Mouse (Mus musculus) MEL (cell line): Measurements from ENCODE around the gene Cox4i2. TPM values are rescaled to one million over a fixed set of nuclear protein-coding genes. Genes with fewer than 3 reads are reported as not detected.

Experiments used
- DNase-seq: peaks from one replicate; pipeline ENCODE4 v3.0.0; 2011; ENCODE audit warnings: low read depth, low spot score
- H3K27ac ChIP-seq: 2 replicates; pipeline ENCODE4 v1.5.1; 2012; ENCODE audit warnings: low read depth, mild to moderate bottlenecking, control low read depth, low read length, moderate library complexity; ENCODE audit not compliant: control insufficient read depth
- H3K27me3 ChIP-seq, 2 experiments: fragments of 150-350 bp in 1 of 2; sonication (generic) in 1 of 2; 2 replicates each; pipeline ENCODE4 v1.6.1; 2012; ENCODE audit warnings: low read length in 2 of 2, mild to moderate bottlenecking in 2 of 2, improper control_type of control experiment in 1 of 2, moderate library complexity in 1 of 2; ENCODE audit not compliant: insufficient read depth in 2 of 2, control insufficient read depth in 1 of 2
- H3K36me3 ChIP-seq, 2 experiments: 2 replicates each; pipeline ENCODE4 v1.6.1; 2012 to 2014; ENCODE audit warnings: low read length in 2 of 2, improper control_type of control experiment in 1 of 2, inconsistent platforms in 1 of 2, mild to moderate bottlenecking in 1 of 2; ENCODE audit not compliant: insufficient read depth in 2 of 2, control insufficient read depth in 1 of 2
- H3K4me1 ChIP-seq, 2 experiments: fragments of 150-350 bp in 1 of 2; sonication (generic) in 1 of 2; 2 replicates each; pipeline ENCODE4 v1.6.1; 2012; ENCODE audit warnings: low read length in 2 of 2, improper control_type of control experiment in 1 of 2, mild to moderate bottlenecking in 1 of 2; ENCODE audit not compliant: insufficient read depth in 2 of 2, control insufficient read depth in 1 of 2
- H3K4me3 ChIP-seq, 2 experiments: fragments of 150-350 bp in 1 of 2; sonication (generic) in 1 of 2; 2 replicates each; pipeline ENCODE4 v1.5.1; 2012; ENCODE audit warnings: low read depth in 2 of 2, low read length in 2 of 2, mild to moderate bottlenecking in 2 of 2, moderate library complexity in 2 of 2, control low read depth in 1 of 2, improper control_type of control experiment in 1 of 2; ENCODE audit not compliant: control insufficient read depth in 1 of 2, insufficient read depth in 1 of 2
- H3K79me2 ChIP-seq: 2 replicates; pipeline ENCODE4 v1.6.1; 2012; ENCODE audit warnings: mild to moderate bottlenecking, low read length, moderate library complexity; ENCODE audit not compliant: control insufficient read depth, poor library complexity, insufficient read depth
- H3K9ac ChIP-seq: 2 replicates; pipeline ENCODE4 v1.6.1; 2012; ENCODE audit warnings: low read depth, mild to moderate bottlenecking, control low read depth, low read length, moderate library complexity; ENCODE audit not compliant: control insufficient read depth, poor library complexity, severe bottlenecking
- H3K9me3 ChIP-seq: fragments of 150-350 bp; sonication (generic); replicated peaks from 2 replicates; pipeline ENCODE4 v1.6.1; 2012; ENCODE audit warnings: mild to moderate bottlenecking, low read length, improper control_type of control experiment, moderate library complexity; ENCODE audit not compliant: insufficient read depth
- CHD1 ChIP-seq: IDR thresholded peaks from 2 replicates; pipeline ENCODE4 v1.6.1; 2012; ENCODE audit warnings: low read depth, mild to moderate bottlenecking, inconsistent platforms, low read length, improper control_type of control experiment
- CHD2 ChIP-seq: IDR thresholded peaks from 2 replicates; pipeline ENCODE4 v1.6.1; 2011; ENCODE audit warnings: low read length, improper control_type of control experiment
- EP300 ChIP-seq, 2 experiments: IDR thresholded peaks; 2 replicates each; pipeline ENCODE4 v1.6.1; 2011; ENCODE audit warnings: improper control_type of control experiment in 2 of 2, low read length in 2 of 2, low read depth in 1 of 2, mild to moderate bottlenecking in 1 of 2
- GABPA ChIP-seq: IDR thresholded peaks from 2 replicates; pipeline ENCODE4 v1.6.1; 2012; ENCODE audit warnings: low read depth, mild to moderate bottlenecking, inconsistent platforms, low read length, improper control_type of control experiment, moderate library complexity
- GATA1 ChIP-seq: IDR thresholded peaks from 2 replicates; pipeline ENCODE4 v1.6.1; 2011; ENCODE audit warnings: low read depth, low read length, improper control_type of control experiment
- JUND ChIP-seq: IDR thresholded peaks from 2 replicates; pipeline ENCODE4 v1.6.1; 2011; ENCODE audit warnings: low read depth, mild to moderate bottlenecking, improper control_type of control experiment, low read length
- MAX ChIP-seq: IDR thresholded peaks from 2 replicates; pipeline ENCODE4 v1.6.1; 2011; ENCODE audit warnings: low read length, improper control_type of control experiment
- MAZ ChIP-seq: IDR thresholded peaks from 2 replicates; pipeline ENCODE4 v1.6.1; 2012; ENCODE audit warnings: low read depth, mild to moderate bottlenecking, inconsistent platforms, low read length, improper control_type of control experiment
- MXI1 ChIP-seq: IDR thresholded peaks from 2 replicates; pipeline ENCODE4 v1.6.1; 2011; ENCODE audit warnings: mild to moderate bottlenecking, low read depth, low read length, improper control_type of control experiment
- MYB ChIP-seq: IDR thresholded peaks from 2 replicates; pipeline ENCODE4 v1.6.1; 2011; ENCODE audit warnings: mild to moderate bottlenecking, low read depth, low read length, improper control_type of control experiment
- MYC ChIP-seq: IDR thresholded peaks from 2 replicates; pipeline ENCODE4 v1.6.1; 2011; ENCODE audit warnings: low read depth, mild to moderate bottlenecking, low read length, improper control_type of control experiment, moderate library complexity
- NELFE ChIP-seq: IDR thresholded peaks from 2 replicates; pipeline ENCODE4 v1.6.1; 2011; ENCODE audit warnings: low read depth, low read length, improper control_type of control experiment
- POLR2A ChIP-seq, 2 experiments: IDR thresholded peaks; 2 replicates each; pipeline ENCODE4 v1.6.1; 2011 to 2012; ENCODE audit warnings: low read length in 2 of 2, mild to moderate bottlenecking in 2 of 2, control low read depth in 1 of 2, improper control_type of control experiment in 1 of 2, low read depth in 1 of 2, moderate library complexity in 1 of 2; ENCODE audit not compliant: control insufficient read depth in 1 of 2, insufficient read depth in 1 of 2, poor library complexity in 1 of 2
- POLR2AphosphoS5 ChIP-seq: IDR thresholded peaks from 2 replicates; pipeline ENCODE4 v1.6.1; 2012; ENCODE audit warnings: low read depth, borderline replicate concordance, mild to moderate bottlenecking, inconsistent platforms, low read length, moderate library complexity, mixed read lengths
- RAD21 ChIP-seq: IDR thresholded peaks from 2 replicates; pipeline ENCODE4 v1.6.1; 2011; ENCODE audit warnings: mild to moderate bottlenecking, low read depth, low read length, improper control_type of control experiment
- SIN3A ChIP-seq: IDR thresholded peaks from 2 replicates; pipeline ENCODE4 v1.6.1; 2012; ENCODE audit warnings: low read length, improper control_type of control experiment, inconsistent platforms
- TAL1 ChIP-seq: IDR thresholded peaks from 2 replicates; pipeline ENCODE4 v1.6.1; 2012; ENCODE audit warnings: mild to moderate bottlenecking, inconsistent platforms, low read length, moderate library complexity, mixed read lengths
- TBP ChIP-seq: IDR thresholded peaks from 2 replicates; pipeline ENCODE4 v1.8.0; 2011; ENCODE audit warnings: low read depth, low read length, improper control_type of control experiment
- TCF12 ChIP-seq: IDR thresholded peaks from 2 replicates; pipeline ENCODE4 v1.6.1; 2014; ENCODE audit warnings: low read depth, mild to moderate bottlenecking, inconsistent platforms, low read length, improper control_type of control experiment, moderate library complexity
- UBTF ChIP-seq: IDR thresholded peaks from 2 replicates; pipeline ENCODE4 v1.6.1; 2012; ENCODE audit warnings: low read depth, mild to moderate bottlenecking, inconsistent platforms, low read length, improper control_type of control experiment, moderate library complexity, borderline replicate concordance; ENCODE audit not compliant: insufficient read depth
- USF1 ChIP-seq: IDR thresholded peaks from 2 replicates; pipeline ENCODE4 v1.6.1; 2014; ENCODE audit warnings: low read depth, mild to moderate bottlenecking, inconsistent platforms, low read length, improper control_type of control experiment, moderate library complexity
- ZMIZ1 ChIP-seq: IDR thresholded peaks from 2 replicates; pipeline ENCODE4 v1.6.1; 2012; ENCODE audit warnings: low read depth, mild to moderate bottlenecking, inconsistent platforms, low read length, improper control_type of control experiment, moderate library complexity
- ZNF384 ChIP-seq: IDR thresholded peaks from 2 replicates; pipeline ENCODE4 v1.6.1; 2012; ENCODE audit warnings: low read depth, mild to moderate bottlenecking, inconsistent platforms, low read length, improper control_type of control experiment
- polyA plus RNA-seq, 2 experiments: library from polyadenylated mRNA; stranded (reverse) in 1 of 2; unstranded in 1 of 2; fragments of >175 nt in 1 of 2; fragments of >200 nt in 1 of 2; gene quantifications; 2 replicates each; pipeline versions ENCODE4 v1.2.1 to v1.2.4; 2012; ENCODE audit warnings: low replicate concordance in 2 of 2, low read depth in 1 of 2; ENCODE audit not compliant: insufficient read length in 2 of 2, insufficient read depth in 1 of 2, missing spikeins in 1 of 2
- total RNA-seq: library from RNA; depleted of rRNA; stranded (reverse); fragments of 300-350 nt; gene quantifications from 2 replicates; pipeline ENCODE4 v1.2.3, GENCODE M21; 2012

Gene Cox4i2
- total and polyA plus RNA-seq, 3 experiments = 0.17 TPM; not detected in 2

DNA sequence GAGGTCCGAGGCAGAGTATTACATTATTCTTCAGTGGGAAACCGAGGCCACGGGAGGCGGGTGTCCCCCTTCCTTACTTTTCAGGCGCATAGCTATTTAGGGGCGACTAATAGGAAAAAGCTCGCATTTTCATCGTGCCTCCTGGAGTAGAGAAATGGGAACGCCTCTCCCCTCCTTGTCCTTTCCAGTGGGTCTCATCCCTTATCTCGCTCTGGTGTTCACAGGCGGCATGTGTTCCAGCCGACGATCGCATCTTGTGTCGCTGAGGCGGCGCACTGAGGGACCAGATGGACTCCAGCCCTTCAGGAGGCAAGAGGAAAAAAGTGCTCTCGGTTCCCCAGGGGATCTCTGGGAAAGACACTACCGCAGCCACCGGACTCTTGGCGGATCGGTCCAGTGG lies 17.2 kb upstream of the Cox4i2 start:
- DNase-seq = peak; percentile 77
- Histone ChIP-seq H3K27ac (peak overlapping the region; percentile 90), H3K79me2 (peaks cover 18% of the 10 kb centered on the region), H3K9ac (peak overlapping the region; percentile 70), H3K4me1 (peaks cover 0 to 30% of the 10 kb centered on the region in 2 experiments; a peak in 2 of 4 replicates), H3K4me3 (peak overlapping the region; percentile 45 to 65), H3K27me3 (no peaks in the 10 kb centered on the region), H3K9me3 (no peaks in the 10 kb centered on the region), H3K36me3 (peaks cover 0 to 21% of the 10 kb centered on the region in 2 experiments; a peak in 2 of 4 replicates)
- TF ChIP-seq NELFE (peak; percentile 25; the same call in 1 of the 2 replicates), CHD1 (0 out of 2 replicates have a peak, but pooled peaks have one; percentile 45), JUND (no peak), CHD2 (no peak), POLR2AphosphoS5 (no peak), ZNF384 (no peak), USF1 (0 out of 2 replicates have a peak, but pooled peaks have one; percentile 5), GABPA (no peak), MYB (no peak), POLR2A (IDR thresholded peaks at IDR 0.05; ENCODE audit: control insufficient read depth in 1 of 2, insufficient read depth in 1 of 2, low read depth in 1 of 2, low read length in 2 of 2, poor library complexity in 1 of 2) (no peak), RAD21 (no peak), TAL1 (peak; percentile 30; the same call in 1 of the 2 replicates), SIN3A (0 out of 2 replicates have a peak, but pooled peaks have one; percentile 59), MXI1 (peak; percentile 67), GATA1 (peak; percentile 32), TCF12 (0 out of 2 replicates have a peak, but pooled peaks have one; percentile 31), ZMIZ1 (no peak; the same call in 1 of the 2 replicates), MAZ (0 out of 2 replicates have a peak, but pooled peaks have one; percentile 21), MYC (peak; percentile 74), TBP (no peak), UBTF (no peak), MAX (peak; percentile 75), EP300 (IDR thresholded peaks at IDR 0.05; ENCODE audit: low read depth in 1 of 2, low read length in 2 of 2) (peak in 1 of 2 experiments; percentile 31; a peak in 1 of 4 replicates)
